Mouse (Mus musculus): Measurements from ENCODE around the gene Pin1. TPM values are rescaled to one million over a fixed set of nuclear protein-coding genes. Genes with fewer than 3 reads are reported as not detected.
A peak's percentile ranks its signal among the peaks of the same experiment; 100 is the strongest.
"Not testable (repeated sequence)": the region's sequence is repeated elsewhere in the genome, so short reads cannot be mapped to it uniquely, and the experiment has no call there.

Gene Pin1
- 61.0 and 61.6 TPM in 2 replicates for polyA plus RNA-seq (2015; fragmentation: Nextera tagmentation; extraction: Ambion mirVana)

- WGBS: under 1% methylated on average over 45 of the region's 45 CpGs
- H3K36me3 ChIP-seq (ENCODE audit: control insufficient read depth, insufficient read depth, low read length): peaks cover 14% of the 10 kb centered on the region
- peak; percentile 99 for ATAC-seq
- H3K4me2 ChIP-seq (ENCODE audit: low read length): peak within 1 kb of the TSS; percentile 84
- H3K27me3 ChIP-seq (ENCODE audit: control insufficient read depth, insufficient read depth, low read depth, low read length): no peaks in the 10 kb centered on the region
- H3K27ac ChIP-seq (ENCODE audit: low read length): peak within 1 kb of the TSS; percentile 67
- H3K9me3 ChIP-seq (replicated peaks; ENCODE audit: control insufficient read depth, low read length, poor library complexity, severe bottlenecking): no peaks in the 10 kb centered on the region
- H3K4me3 ChIP-seq (ENCODE audit: low read depth, low read length): peak within 1 kb of the TSS; percentile 98
- H3K9ac ChIP-seq (ENCODE audit: low read depth, low read length): peak within 1 kb of the TSS; percentile 86
- H3K4me1 ChIP-seq (ENCODE audit: control insufficient read depth, insufficient read depth, low read length): peaks cover 31% of the 10 kb centered on the region
Observed at GRCm38 (mm10) chr9:20651602-20652259, at the start of gene Pin1. Gene Pin1, plus strand, starts transcription at chr9:20652095.

DNA sequence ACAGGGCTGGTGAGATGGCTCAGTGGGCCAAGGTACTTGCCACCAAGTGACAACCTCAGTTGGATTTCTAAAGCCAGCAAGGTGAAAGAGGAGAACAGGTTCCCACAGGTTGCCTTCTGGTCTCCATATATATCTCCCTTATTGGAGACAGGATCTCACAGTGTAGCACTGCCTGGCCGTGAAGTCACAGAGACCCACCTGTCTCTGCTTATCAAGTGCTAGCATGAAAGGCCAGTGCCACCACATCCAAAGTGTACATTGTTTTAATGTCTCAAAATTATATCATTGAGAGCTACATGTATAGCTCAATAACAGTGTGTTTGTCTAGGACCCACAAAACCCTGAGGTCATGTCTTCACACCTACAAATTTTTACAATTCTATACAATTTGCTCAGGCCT lies 45.6 kb upstream of the Pin1 start:
- 92% methylated on average over 1 of the region's 1 CpGs for WGBS
- Histone ChIP-seq H3K36me3 (ENCODE audit: control insufficient read depth, insufficient read depth, low read length) (peaks cover 9% of the 10 kb centered on the region; the same call in 1 of the 2 replicates), H3K9me3 (replicated peaks; ENCODE audit: control insufficient read depth, low read length, poor library complexity, severe bottlenecking) (no peaks in the 10 kb centered on the region), H3K4me3 (ENCODE audit: low read depth, low read length) (no peak overlapping the region), H3K27me3 (ENCODE audit: control insufficient read depth, insufficient read depth, low read depth, low read length) (no peaks in the 10 kb centered on the region), H3K27ac (ENCODE audit: low read length) (peak overlapping the region; percentile 99), H3K9ac (ENCODE audit: low read depth, low read length) (no peak overlapping the region), H3K4me1 (ENCODE audit: control insufficient read depth, insufficient read depth, low read length) (peaks cover 10% of the 10 kb centered on the region), H3K4me2 (ENCODE audit: low read length) (peak overlapping the region; percentile 64)
- no peak for ATAC-seq

DNA sequence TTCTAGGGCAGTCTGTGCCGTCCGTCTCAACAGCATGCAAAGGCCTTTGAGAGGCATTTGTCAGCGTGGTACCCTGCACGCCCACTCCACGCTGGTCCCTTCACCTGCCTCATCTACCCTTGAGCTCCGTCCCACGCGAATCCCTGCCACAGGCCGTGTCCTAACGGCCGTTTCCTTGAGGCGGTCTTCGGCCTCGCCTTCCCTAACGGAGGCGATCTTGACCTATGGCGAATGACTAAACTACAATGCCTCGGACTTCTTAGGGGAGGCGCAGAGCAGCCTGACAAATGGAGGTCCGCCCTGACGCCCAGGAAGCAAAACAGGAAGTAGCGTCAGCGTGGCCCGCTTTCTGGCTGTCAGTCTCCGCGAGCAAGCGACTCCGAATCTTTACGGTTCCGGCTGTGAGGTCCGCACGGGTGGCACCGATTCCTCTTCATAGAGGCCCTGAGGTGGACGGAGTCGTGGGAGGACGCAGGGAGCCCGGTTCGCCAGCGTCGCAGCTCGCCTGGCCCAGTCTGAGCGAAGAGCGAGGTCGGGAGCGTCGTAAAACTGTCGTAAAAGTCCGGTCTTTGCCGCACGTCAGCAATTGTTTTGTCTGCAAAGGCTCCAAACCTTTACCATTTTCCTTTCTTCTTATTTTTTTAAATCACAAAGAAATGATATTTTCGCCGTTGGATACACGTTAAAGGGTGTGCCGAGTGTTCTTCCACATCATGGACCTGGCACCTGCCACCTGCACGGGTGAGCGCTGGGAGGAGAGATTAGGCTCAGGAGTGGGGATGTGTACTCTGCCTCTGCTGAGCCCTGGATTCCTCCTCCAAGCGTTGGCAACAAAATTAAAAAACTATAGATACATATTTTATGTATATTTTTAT lies 44.6 kb upstream of the Pin1 start:
- peak; percentile 93 for ATAC-seq

DNA sequence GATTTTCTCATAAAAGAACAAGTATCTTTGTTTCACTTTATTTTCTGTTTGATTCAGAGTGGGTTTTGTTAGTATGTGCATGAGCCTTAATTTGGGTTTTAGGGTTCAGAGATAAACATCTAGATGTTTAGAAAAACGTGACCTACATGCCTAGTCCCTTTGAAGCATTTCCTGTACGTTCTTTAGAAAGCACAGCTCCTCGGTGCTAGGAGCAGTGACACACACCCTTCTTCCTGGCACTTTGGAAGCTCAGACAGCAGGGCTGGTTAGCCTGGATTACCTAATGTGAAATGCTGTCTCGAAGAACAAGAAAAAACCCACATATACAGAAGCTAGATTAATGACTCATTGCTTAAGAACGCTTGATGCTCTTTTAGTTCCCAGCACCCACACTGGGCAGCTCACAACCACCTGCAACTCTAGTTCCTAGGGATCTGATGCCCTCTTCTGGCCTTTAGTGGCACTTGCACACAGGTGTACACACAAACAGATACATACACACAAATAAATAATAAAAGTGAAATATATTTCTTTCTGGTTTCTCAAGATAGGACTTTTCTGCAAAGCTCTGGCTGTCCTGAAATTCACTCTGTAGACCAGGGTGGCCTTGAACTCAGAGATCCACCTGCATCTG lies 41.9 kb upstream of the Pin1 start:
- WGBS: 87% methylated on average over 5 of the region's 5 CpGs
- H3K9me3 ChIP-seq (replicated peaks; ENCODE audit: control insufficient read depth, low read length, poor library complexity, severe bottlenecking): no peaks in the 10 kb centered on the region
- no peak overlapping the region for H3K27ac ChIP-seq (ENCODE audit: low read length)
- peaks cover 10% of the 10 kb centered on the region for H3K4me1 ChIP-seq (ENCODE audit: control insufficient read depth, insufficient read depth, low read length)
- no peak overlapping the region for H3K4me3 ChIP-seq (ENCODE audit: low read depth, low read length)
- no peak for ATAC-seq
- H3K27me3 ChIP-seq (ENCODE audit: control insufficient read depth, insufficient read depth, low read depth, low read length): no peaks in the 10 kb centered on the region
- H3K4me2 ChIP-seq (ENCODE audit: low read length): no peak overlapping the region
- H3K9ac ChIP-seq (ENCODE audit: low read depth, low read length): no peak overlapping the region
- peaks cover 5% of the 10 kb centered on the region; the same call in 1 of the 2 replicates for H3K36me3 ChIP-seq (ENCODE audit: control insufficient read depth, insufficient read depth, low read length)

More for the DNA sequence above, 44.6 kb upstream of the Pin1 start:
- no peaks in the 10 kb centered on the region for H3K27me3 ChIP-seq (ENCODE audit: control insufficient read depth, insufficient read depth, low read depth, low read length)
- peak overlapping the region; percentile 64 for H3K4me2 ChIP-seq (ENCODE audit: low read length)
- H3K9me3 ChIP-seq (replicated peaks; ENCODE audit: control insufficient read depth, low read length, poor library complexity, severe bottlenecking): no peaks in the 10 kb centered on the region
- H3K36me3 ChIP-seq (ENCODE audit: control insufficient read depth, insufficient read depth, low read length): peaks cover 9% of the 10 kb centered on the region; the same call in 1 of the 2 replicates
- peak overlapping the region; percentile 75 for H3K4me3 ChIP-seq (ENCODE audit: low read depth, low read length)
- peak overlapping the region; percentile 99 for H3K27ac ChIP-seq (ENCODE audit: low read length)
- H3K9ac ChIP-seq (ENCODE audit: low read depth, low read length): peak overlapping the region; percentile 93
- H3K4me1 ChIP-seq (ENCODE audit: control insufficient read depth, insufficient read depth, low read length): peaks cover 10% of the 10 kb centered on the region
- WGBS: under 1% methylated on average over 57 of the region's 57 CpGs

DNA sequence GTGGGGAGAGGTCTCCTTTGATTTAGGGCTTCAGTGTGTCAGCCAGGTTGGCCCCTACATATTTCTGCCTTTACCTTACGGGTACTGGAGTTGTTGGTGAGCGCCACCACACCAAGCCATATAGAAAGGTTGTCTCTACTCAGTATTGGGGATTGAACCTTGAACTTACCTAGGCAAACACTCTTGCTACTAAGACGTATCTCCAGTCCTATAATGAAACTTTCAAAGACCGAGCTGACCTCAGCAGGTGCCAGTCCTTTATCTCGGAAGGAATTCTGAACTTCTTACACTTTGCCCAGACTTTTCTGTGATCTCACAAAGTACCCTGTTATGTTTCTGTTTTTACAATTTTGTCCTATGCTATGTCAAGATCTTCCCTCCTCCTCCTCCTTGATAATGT lies 39.9 kb upstream of the Pin1 start:
- peaks cover 5% of the 10 kb centered on the region for H3K36me3 ChIP-seq (ENCODE audit: control insufficient read depth, insufficient read depth, low read length)

DNA sequence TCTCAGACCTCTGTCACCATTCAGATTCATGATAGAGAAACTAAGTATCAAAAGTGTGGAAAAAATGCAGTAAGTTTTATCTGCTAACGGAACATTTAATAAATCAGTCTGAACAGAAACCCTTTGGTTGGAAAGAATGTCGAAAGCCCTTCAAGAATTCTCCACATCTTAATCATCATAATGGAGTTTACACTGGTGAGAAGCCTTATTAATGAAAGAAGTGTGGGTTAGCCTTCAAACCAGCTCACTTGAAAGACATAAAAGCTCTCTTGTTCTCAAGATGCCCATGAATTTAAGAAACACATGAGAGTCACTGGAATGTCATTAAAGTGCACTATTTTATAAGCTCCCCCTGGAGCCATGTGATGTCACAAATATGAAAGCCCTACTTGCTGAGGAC lies 35.2 kb upstream of the Pin1 start:
- H3K4me2 ChIP-seq (ENCODE audit: low read length): no peak overlapping the region
- no peaks in the 10 kb centered on the region for H3K4me1 ChIP-seq (ENCODE audit: control insufficient read depth, insufficient read depth, low read length)
- ATAC-seq: no peak
- no peak overlapping the region for H3K4me3 ChIP-seq (ENCODE audit: low read depth, low read length)
- H3K27ac ChIP-seq (ENCODE audit: low read length): no peak overlapping the region
- H3K9ac ChIP-seq (ENCODE audit: low read depth, low read length): no peak overlapping the region
- H3K36me3 ChIP-seq (ENCODE audit: control insufficient read depth, insufficient read depth, low read length): no peaks in the 10 kb centered on the region; the same call in 1 of the 2 replicates
- no peaks in the 10 kb centered on the region for H3K27me3 ChIP-seq (ENCODE audit: control insufficient read depth, insufficient read depth, low read depth, low read length)
- 92% methylated on average over 2 of the region's 2 CpGs for WGBS
- H3K9me3 ChIP-seq (replicated peaks; ENCODE audit: control insufficient read depth, low read length, poor library complexity, severe bottlenecking): no peaks in the 10 kb centered on the region

More for the DNA sequence above, 39.9 kb upstream of the Pin1 start:
- Histone ChIP-seq H3K9me3 (replicated peaks; ENCODE audit: control insufficient read depth, low read length, poor library complexity, severe bottlenecking) (no peaks in the 10 kb centered on the region), H3K4me2 (ENCODE audit: low read length) (no peak overlapping the region), H3K9ac (ENCODE audit: low read depth, low read length) (no peak overlapping the region), H3K27ac (ENCODE audit: low read length) (no peak overlapping the region), H3K4me1 (ENCODE audit: control insufficient read depth, insufficient read depth, low read length) (peaks cover 3% of the 10 kb centered on the region; the same call in 1 of the 2 replicates), H3K4me3 (ENCODE audit: low read depth, low read length) (no peak overlapping the region), H3K27me3 (ENCODE audit: control insufficient read depth, insufficient read depth, low read depth, low read length) (no peaks in the 10 kb centered on the region)
- no peak for ATAC-seq
- 83% methylated on average over 5 of the region's 5 CpGs for WGBS

GRCm38 (mm10) chr9:20631332-20631731 lies 20.6 kb upstream of the Pin1 start:
- no peak overlapping the region for H3K27ac ChIP-seq (ENCODE audit: low read length)
- H3K9me3 ChIP-seq (replicated peaks; ENCODE audit: control insufficient read depth, low read length, poor library complexity, severe bottlenecking): no peaks in the 10 kb centered on the region
- no peak overlapping the region for H3K4me3 ChIP-seq (ENCODE audit: low read depth, low read length)
- no peak for ATAC-seq
- H3K27me3 ChIP-seq (ENCODE audit: control insufficient read depth, insufficient read depth, low read depth, low read length): no peaks in the 10 kb centered on the region
- no peak overlapping the region for H3K4me2 ChIP-seq (ENCODE audit: low read length)
- H3K36me3 ChIP-seq (ENCODE audit: control insufficient read depth, insufficient read depth, low read length): peaks cover 3% of the 10 kb centered on the region; the same call in 1 of the 2 replicates
- no peak overlapping the region for H3K9ac ChIP-seq (ENCODE audit: low read depth, low read length)
- WGBS: 96% methylated on average over 2 of the region's 2 CpGs
- no peaks in the 10 kb centered on the region for H3K4me1 ChIP-seq (ENCODE audit: control insufficient read depth, insufficient read depth, low read length)

DNA sequence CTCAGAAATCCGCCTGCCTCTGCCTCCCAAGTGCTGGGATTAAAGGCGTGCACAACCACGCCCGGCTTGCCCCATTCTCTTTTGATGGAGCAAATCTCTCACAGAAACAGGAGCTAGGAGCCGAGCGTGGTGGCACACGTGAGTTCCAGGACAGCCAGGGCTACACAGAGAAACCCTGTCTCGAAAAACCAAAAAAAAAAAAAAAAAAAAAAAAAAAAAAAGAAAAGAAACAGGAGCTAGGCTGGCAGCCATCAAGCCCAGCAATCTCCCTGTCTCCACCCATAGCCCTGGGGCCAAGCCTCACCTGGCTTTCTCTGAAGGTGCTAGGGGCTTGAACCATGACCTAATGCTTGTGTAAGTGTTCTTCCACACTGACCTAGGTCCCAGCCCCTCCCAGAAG lies 16.2 kb upstream of the Pin1 start:
- H3K4me3 ChIP-seq (ENCODE audit: low read depth, low read length); H3K27ac ChIP-seq (ENCODE audit: low read length); H3K4me2 ChIP-seq (ENCODE audit: low read length); H3K27me3 ChIP-seq (ENCODE audit: control insufficient read depth, insufficient read depth, low read depth, low read length); ATAC-seq; H3K9me3 ChIP-seq (replicated peaks; ENCODE audit: control insufficient read depth, low read length, poor library complexity, severe bottlenecking); H3K9ac ChIP-seq (ENCODE audit: low read depth, low read length); H3K4me1 ChIP-seq (ENCODE audit: control insufficient read depth, insufficient read depth, low read length): not testable (repeated sequence)
- peaks cover 11% of the 10 kb centered on the region for H3K36me3 ChIP-seq (ENCODE audit: control insufficient read depth, insufficient read depth, low read length)
- 93% methylated on average over 8 of the region's 8 CpGs for WGBS

All from midbrain, embryonic 16.5 days (tissue).